Mouse (Mus musculus) cortical plate, adult 2 months (tissue): ENCODE measurements around the gene Btbd17. TPM values are rescaled to one million over a fixed set of nuclear protein-coding genes. Genes with fewer than 3 reads are reported as not detected.

Experiments used
- H3K27ac ChIP-seq: fragments of 200-500 bp; 2 replicates; pipeline ENCODE4 v1.5.1; 2012; ENCODE audit warnings: low read length, control low read depth, inconsistent platforms; ENCODE audit not compliant: insufficient read depth
- H3K4me1 ChIP-seq: fragments of 200-500 bp; 2 replicates; pipeline ENCODE4 v1.6.1; 2011; ENCODE audit warnings: low read length; ENCODE audit not compliant: control insufficient read depth, insufficient read depth
- H3K4me3 ChIP-seq: fragments of 200-500 bp; 2 replicates; pipeline ENCODE4 v1.5.1; 2011; ENCODE audit warnings: mild to moderate bottlenecking, low read length, control low read depth; ENCODE audit not compliant: insufficient read depth
- CTCF ChIP-seq: fragments of 200-500 bp; IDR thresholded peaks from 2 replicates; pipeline ENCODE4 v1.5.1; 2011; ENCODE audit warnings: mild to moderate bottlenecking, control low read depth, low read length; ENCODE audit not compliant: insufficient read depth; ENCODE audit errors: extremely low read depth
- POLR2A ChIP-seq: fragments of 200-500 bp; IDR thresholded peaks from 2 replicates; pipeline ENCODE4 v1.6.1; 2011; ENCODE audit warnings: mild to moderate bottlenecking, low read length, control low read depth; ENCODE audit not compliant: insufficient read depth; ENCODE audit errors: extremely low read depth
- polyA plus RNA-seq: library from polyadenylated mRNA; depleted of rRNA; stranded (reverse); fragments of >200 nt; gene quantifications from 2 replicates; pipeline ENCODE4 v1.2.3, GENCODE M21; 2012; rRNA removed

The Btbd17 gene
- 50.7 and 56.1 TPM in 2 replicates for polyA plus RNA-seq

DNA sequence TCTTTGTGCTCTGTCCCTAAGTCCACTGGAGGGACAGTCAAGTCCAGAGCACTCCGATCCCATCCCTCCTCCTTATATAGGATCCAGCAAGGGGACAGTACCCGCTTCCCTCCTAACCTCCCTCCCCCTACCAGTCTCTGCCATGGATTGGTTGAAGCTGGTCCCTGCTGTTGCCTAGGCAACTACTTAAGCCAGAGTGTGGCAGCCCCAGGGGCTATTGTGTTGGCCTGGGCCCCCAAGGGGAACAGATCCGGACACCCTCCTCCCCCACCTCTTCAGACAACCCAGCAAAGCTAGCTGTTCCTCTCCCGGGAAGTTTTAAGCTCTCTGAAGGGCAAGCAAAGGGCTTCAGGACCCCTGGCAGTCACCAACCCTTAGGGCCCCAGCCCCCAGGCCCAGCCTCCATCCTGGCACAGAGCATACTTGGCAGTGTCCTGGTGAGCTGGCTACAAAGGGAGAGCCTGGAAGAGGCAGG is at the start of gene Btbd17:
TSS of gene Btbd17 (minus strand) at position 98 of the 475 bp plus-strand sequence.
- Histone ChIP-seq H3K27ac (peak within 1 kb of the TSS; percentile 17; the same call in 1 of the 2 replicates), H3K4me1 (peaks cover 2% of the 10 kb centered on the region)
- TF ChIP-seq POLR2A (peak; percentile 73), CTCF (no peak)

DNA sequence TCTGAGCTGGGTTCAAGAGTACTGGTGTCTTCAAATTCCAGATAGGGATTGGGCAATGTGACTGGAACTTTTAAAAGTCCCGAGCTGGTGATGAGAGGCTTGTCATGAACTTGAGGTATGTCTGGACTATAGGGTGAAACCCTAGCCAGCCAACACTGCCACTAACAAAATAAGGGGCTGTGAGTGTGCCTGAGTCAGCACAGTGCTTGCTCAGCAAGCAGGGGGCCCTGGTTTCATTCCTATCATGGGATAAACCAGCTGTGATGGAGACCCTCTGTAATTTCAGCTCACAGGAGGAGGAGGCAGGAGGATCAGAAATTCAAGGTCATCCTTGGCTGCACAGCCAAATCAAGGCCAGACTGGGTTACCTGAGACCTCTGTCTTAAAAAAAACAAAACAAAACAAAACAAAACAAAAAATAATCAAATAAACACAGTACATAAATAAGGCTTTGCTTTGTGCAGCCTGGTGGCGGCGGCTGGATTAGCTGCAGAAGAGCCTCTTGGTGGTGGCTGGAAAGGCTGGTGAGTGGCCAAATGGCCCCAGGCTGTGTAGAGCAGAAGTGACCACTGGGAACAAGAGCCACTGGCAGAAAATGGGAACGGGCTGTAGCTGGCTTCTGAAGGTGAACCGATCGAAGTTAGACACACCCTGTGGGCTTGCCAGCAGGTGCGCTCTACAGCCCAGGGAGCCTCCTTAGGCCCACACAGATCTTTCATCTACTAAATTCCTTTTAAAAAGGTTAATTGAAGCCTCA is 48.9 kb upstream of the Btbd17 start:
- H3K4me1 ChIP-seq, result no peaks in the 10 kb centered on the region
- TF ChIP-seq CTCF (no peak), POLR2A (no peak)
- no peak overlapping the region for H3K27ac ChIP-seq
- no peak overlapping the region for H3K4me3 ChIP-seq

More for the DNA sequence above, at the start of gene Btbd17:
- H3K4me3 ChIP-seq, result peak within 1 kb of the TSS; percentile 1

DNA sequence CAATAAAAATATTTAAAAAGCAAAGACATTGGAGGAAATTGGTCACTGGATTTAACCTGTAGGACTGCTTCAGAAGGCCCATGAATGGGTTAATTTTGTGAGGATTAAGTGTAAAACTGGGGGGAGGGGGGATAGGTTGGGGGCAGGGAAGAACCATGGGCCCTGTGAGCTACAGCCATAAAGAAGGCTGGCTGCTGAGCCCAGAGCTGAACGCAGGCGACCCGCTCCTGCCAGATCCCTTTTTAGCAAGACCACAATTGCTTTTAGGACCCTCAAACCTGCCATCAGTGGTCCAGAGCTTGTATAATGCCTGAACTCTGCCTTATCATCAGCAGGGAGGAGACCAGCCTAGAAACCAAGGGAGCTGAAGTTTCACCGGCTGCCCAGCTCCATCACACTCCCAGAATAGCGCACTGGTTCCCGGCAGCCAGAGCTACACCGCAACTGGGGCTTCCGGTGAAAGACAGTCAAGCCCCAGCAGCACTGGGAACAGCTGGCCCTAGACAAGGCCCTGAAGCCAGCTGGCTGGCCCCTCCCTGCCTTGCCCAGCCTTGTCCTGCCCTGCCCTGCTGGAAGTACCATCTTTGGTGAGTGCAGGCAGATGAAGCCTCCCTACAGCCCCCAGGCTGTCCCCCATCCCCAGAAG is 48.2 kb upstream of the Btbd17 start:
- Histone ChIP-seq H3K4me1 (no peaks in the 10 kb centered on the region), H3K4me3 (no peak overlapping the region), H3K27ac (no peak overlapping the region)
- TF ChIP-seq CTCF (no peak), POLR2A (no peak)

DNA sequence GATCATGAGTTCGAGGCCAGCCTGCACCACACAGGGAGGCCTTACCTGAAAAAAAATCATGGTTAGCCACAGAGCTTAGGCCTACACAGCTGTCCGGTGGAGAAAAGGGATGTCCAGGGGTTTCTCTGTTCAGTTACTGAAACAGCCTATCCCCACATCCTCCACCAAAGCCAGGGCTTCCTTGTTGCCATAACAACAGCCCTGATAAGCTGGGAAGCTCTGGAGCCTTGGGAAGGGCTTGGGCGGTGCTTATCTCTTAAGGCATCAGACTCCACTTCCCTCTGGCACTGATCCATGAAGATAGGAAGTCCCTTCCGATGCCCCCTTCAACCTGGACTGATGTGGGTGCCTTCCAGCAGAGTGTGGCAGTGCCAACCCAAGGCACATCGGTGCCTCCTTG is 37.4 kb upstream of the Btbd17 start:
- Histone ChIP-seq H3K4me1 (no peaks in the 10 kb centered on the region), H3K27ac (no peak overlapping the region), H3K4me3 (no peak overlapping the region)
- TF ChIP-seq POLR2A, result no peak
- no peak for TF ChIP-seq CTCF

DNA sequence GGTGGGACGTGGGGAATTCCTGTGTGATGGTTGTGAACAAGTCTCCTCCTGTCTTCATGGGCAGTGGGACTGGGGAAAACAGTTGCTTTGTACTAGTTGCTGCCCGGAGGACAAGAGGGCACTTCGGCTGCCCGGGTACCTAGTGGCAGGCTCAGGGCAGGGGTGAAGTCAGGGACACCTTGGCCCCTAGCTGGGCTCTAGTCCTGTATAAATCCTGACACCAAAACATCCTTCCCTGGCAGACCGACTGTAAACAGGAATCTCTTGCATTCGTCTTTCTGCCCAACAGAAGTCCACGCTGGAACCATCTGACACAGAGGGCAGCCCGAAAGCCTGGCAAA is 34.7 kb upstream of the Btbd17 start:
- H3K27ac ChIP-seq, result no peak overlapping the region
- no peak for TF ChIP-seq POLR2A
- TF ChIP-seq CTCF, result no peak
- no peak overlapping the region for H3K4me3 ChIP-seq
- H3K4me1 ChIP-seq, result no peaks in the 10 kb centered on the region

DNA sequence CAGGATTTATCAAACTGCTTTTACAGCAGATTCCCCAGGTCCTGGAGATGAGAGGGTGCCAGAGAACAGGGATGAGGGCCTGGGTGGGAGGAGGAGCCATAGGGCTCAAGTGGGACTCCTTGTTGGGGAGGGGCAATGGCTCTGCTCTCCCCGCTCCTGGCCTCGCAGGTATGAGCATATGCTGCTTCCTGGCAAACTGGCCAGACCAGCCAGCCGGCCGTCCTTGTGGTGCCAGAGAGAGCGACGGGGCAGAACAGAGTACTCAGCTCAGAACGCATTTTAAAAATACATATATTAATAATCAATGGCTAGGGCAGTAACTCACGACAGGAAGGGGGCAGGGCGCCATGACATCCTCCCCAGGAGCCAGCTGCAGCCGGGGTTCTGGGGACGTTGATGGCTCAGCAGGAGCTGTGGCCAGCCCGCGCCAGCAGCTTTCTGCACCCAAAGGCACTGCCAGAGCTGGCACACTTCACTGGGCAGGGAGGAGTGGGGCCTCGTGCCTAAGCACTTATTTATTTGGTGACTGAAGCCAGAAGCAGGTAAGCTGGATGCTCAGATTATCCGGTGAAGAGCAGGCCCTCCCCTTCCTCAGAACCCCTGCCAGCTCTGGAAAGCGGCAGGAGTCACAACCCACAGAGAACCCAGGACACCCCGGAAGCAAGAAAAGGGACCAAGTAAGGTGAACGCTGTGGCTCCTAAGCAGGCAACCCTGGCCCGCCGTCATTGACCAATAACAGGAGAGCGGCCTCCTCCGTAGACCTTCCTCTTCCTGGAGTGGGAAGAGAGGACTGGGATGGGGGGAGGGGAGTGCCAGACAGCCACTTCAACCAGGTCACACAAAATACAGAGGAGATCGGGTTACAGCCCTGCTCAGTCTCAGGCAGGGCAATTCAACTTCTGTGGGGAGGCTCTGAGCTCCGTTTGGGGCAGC is 34.0 kb upstream of the Btbd17 start:
- H3K4me1 ChIP-seq, result no peaks in the 10 kb centered on the region
- TF ChIP-seq CTCF, result no peak
- no peak for TF ChIP-seq POLR2A
- no peak overlapping the region for H3K27ac ChIP-seq
- H3K4me3 ChIP-seq, result no peak overlapping the region

DNA sequence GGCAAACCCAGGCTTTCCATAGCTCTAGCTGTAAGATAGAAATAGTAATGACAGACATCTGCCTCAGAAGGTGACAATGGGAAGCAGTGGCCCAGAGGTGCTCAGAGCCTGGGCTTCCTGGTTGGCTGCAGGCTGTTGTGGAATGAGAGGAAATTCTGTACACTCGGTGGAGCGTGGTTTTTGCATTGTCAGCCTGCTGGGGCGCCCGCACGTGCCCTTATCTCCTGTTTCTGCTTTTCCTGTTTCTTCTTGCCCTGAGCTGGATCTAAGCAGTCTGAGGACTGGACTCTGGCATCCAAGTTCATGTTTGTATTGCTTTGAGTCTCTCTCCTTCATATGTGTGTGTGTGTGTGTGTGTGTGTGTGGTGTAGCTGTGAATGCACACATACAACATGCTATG is 30.9 kb upstream of the Btbd17 start:
- no peak for TF ChIP-seq CTCF
- no peak for TF ChIP-seq POLR2A
- H3K27ac ChIP-seq, result no peak overlapping the region
- H3K4me1 ChIP-seq, result peaks cover 3% of the 10 kb centered on the region
- H3K4me3 ChIP-seq, result no peak overlapping the region

DNA sequence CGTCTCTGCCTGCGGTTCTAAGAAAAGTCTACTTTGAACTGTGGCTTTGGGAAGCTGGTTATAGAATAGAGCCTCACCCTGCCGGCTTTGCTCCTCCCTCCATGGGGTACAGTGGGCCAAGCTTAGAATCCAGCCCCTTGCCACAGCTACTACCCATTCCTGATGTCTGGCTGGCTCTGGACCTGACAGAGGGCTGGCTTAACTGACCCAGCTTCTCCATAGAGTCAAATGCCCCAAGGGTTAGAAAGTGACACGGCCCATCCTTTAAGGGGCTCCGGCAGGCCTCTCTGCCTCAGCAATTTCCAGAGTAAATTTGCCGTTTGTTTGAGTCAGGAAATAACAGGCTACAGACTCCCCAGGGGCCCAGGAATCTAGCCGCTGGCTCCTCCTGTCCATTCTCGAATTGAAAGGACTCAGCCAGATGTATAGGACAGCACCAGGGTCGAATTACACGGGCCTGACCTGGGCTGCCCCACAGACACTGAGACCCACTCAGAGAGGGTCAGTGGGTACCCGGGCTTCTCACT is 27.5 kb upstream of the Btbd17 start:
- no peak overlapping the region for H3K4me3 ChIP-seq
- TF ChIP-seq POLR2A (no peak), CTCF (no peak)
- H3K27ac ChIP-seq, result no peak overlapping the region

DNA sequence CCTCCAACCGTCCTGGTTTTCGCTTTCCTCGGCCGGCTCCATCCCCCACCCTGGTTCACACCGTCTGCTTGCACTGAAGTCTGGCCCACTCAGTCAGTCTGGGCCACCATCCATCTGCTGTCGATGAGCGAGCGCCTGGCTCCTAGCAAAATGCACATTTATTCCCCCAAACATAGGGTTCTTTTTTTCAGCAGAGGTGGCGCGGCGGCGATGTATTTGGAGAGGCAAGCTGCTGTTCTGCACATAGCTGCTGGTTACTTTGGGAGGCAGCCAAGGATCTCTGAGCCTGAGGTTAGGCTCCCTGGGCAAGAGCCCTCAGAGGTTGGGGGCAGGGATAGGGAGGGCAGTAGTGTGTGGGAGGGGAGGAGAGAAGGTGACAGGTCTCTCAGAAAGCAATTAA is 27.0 kb upstream of the Btbd17 start:
- Histone ChIP-seq H3K4me3 (no peak overlapping the region), H3K4me1 (peaks cover 3% of the 10 kb centered on the region), H3K27ac (no peak overlapping the region)
- TF ChIP-seq CTCF (no peak), POLR2A (no peak)

More for the DNA sequence above, 27.5 kb upstream of the Btbd17 start:
- H3K4me1 ChIP-seq, result peaks cover 3% of the 10 kb centered on the region
